ENCODE assay signal across 12 mouse cellular contexts in genomic region chr5:77060363-77060762, GRCm38 (mm10). TPM values are rescaled to one million over a fixed set of nuclear protein-coding genes. Genes with fewer than 3 reads are reported as not detected.
"Had no signal": no experiment of that assay in that cellular context is flagged by ENCODE, and none has a peak within 500 bp of the region (broad histone marks: within the 10 kb centered on the region; RNA-seq: fewer than 3 reads in every experiment).

No protein-coding gene starts in this region.

- H3K36me3 ChIP-seq: liver, embryonic 15.5 days; midbrain, embryonic 13.5 days had no signal

- H3K4me1 ChIP-seq: liver, embryonic 15.5 days; midbrain, embryonic 13.5 days had no signal

- H3K4me2 ChIP-seq: midbrain, embryonic 13.5 days had no signal

- H3K9ac ChIP-seq: liver, embryonic 15.5 days; midbrain, embryonic 13.5 days had no signal

- H3K9me3 ChIP-seq: liver, embryonic 15.5 days; midbrain, embryonic 13.5 days had no signal

- H3K27ac ChIP-seq: liver, embryonic 15.5 days; midbrain, embryonic 13.5 days; stomach, postnatal 0 days had no signal

- H3K4me3 ChIP-seq: liver, embryonic 15.5 days; midbrain, embryonic 13.5 days had no signal

- ATAC-seq: lung, postnatal 0 days; midbrain, embryonic 13.5 days had no signal

- DNase-seq: kidney, adult 9 months; kidney, postnatal 25 days; layer of hippocampus, adult 9-11 months; layer of hippocampus, postnatal 36 days; lung, adult 2 months; lung, postnatal 36 days had no signal

RNA-seq across cellular contexts. Expression of gene Arl9, which starts 56.5 kb away (rescaled TPM):
- polyA plus RNA-seq: liver, embryonic 15.5 days; lung, adult 2 months; lung, postnatal 0 days; midbrain, embryonic 13.5 days; midbrain, postnatal 0 days; neural tube, embryonic 14.5 days; stomach, postnatal 0 days had no signal
